Mouse (Mus musculus) left cerebral cortex, postnatal 10 days (tissue): ENCODE data around the gene Anks4b. TPM values are rescaled to one million over a fixed set of nuclear protein-coding genes. Genes with fewer than 3 reads are reported as not detected.

Experiments
- DNase-seq, 2 experiments: peaks; one replicate each; pipeline ENCODE4 v3.0.0; 2021 to 2022; ENCODE audit warnings: low spot score in 2 of 2, mixed read lengths in 1 of 2; ENCODE audit errors: extremely low spot score in 1 of 2
- intact Hi-C: fragments of 180-260 bp; cut with DNase I; formaldehyde crosslinking; loops from one replicate; pipeline ENCODE4 v1.15.1; 2025
- total RNA-seq, 2 experiments: library from RNA; stranded (reverse); gene quantifications; 2 replicates each; pipeline ENCODE4 v1.2.3; 2021

Anks4b gene
- total RNA-seq, 2 experiments from 2014 or later = 0.28 to 0.39 TPM

- intact Hi-C loops = no loop called here
- DNase-seq = no peak
These were observed 8.0 kb downstream of the Anks4b start for GRCm38 (mm10) chr7:120181401-120182230.

- DNase-seq = no peak
- intact Hi-C loops = no loop called here
These were observed 9.2 kb downstream of the Anks4b start for GRCm38 (mm10) chr7:120182891-120183290.

GRCm38 (mm10) chr7:120188946-120189345, 15.3 kb downstream of the Anks4b start:
- intact Hi-C loops = no loop called here
- no peak for DNase-seq

- no peak for DNase-seq
- intact Hi-C loops = no loop called here
These were observed 15.9 kb downstream of the Anks4b start for GRCm38 (mm10) chr7:120189369-120190149.

GRCm38 (mm10) chr7:120190150-120190665, 16.6 kb downstream of the Anks4b start:
- intact Hi-C loops = no loop called here
- no peak for DNase-seq

GRCm38 (mm10) chr7:120192207-120192606, 18.5 kb downstream of the Anks4b start:
- intact Hi-C loops = no loop called here
- no peak for DNase-seq

GRCm38 (mm10) chr7:120192816-120193215, 19.2 kb downstream of the Anks4b start:
- intact Hi-C loops = no loop called here
- no peak for DNase-seq

GRCm38 (mm10) chr7:120195207-120195606, 21.5 kb downstream of the Anks4b start:
- DNase-seq = no peak
- intact Hi-C loops = no loop called here

- DNase-seq = no peak
- intact Hi-C loops = loop anchor here (5.0 to 10.0 kb wide), 3 partner anchors 124 to 526 kb away; partner anchors contain the start of gene Abca15
These were observed 27.6 kb downstream of the Anks4b start for GRCm38 (mm10) chr7:120201231-120201744.

GRCm38 (mm10) chr7:120201771-120202170, 28.1 kb downstream of the Anks4b start, which contains the start of gene Crym:
Gene Crym (minus strand): TSS chr7:120202111.
- intact Hi-C loops = loop anchor here (5.0 to 10.0 kb wide), 3 partner anchors 123 to 527 kb away; partner anchors contain the start of gene Abca15
- DNase-seq = peak in 1 of 2 experiments; percentile 31

GRCm38 (mm10) chr7:120203789-120204188, 30.1 kb downstream of the Anks4b start, which contains the start of gene Abca14:
Gene Abca14 (plus strand): TSS chr7:120203961.
- peak; percentile 76 to 89 for DNase-seq
- intact Hi-C loops = loop anchor here (1.0 to 10.0 kb wide), 4 partner anchors 79 to 529 kb away; partner anchors contain the start of gene Abca15

- intact Hi-C loops = loop anchor here (10.0 kb wide), 2 partner anchors 119 to 531 kb away; partner anchors contain the start of gene Abca15
- no peak for DNase-seq
These were observed 32.3 kb downstream of the Anks4b start for GRCm38 (mm10) chr7:120205989-120206388.

- intact Hi-C loops = no loop called here
- peak in 1 of 2 experiments; percentile 43 for DNase-seq
These were observed 54.9 kb downstream of the Anks4b start for GRCm38 (mm10) chr7:120228541-120228940.

Other genes starting within 250 kb of the Anks4b start
- under 1 TPM in 1 of 2 experiments, not detected in 1; 0.15 TPM for gene Dnah3, start 78.6 kb upstream of the Anks4b start, total RNA-seq
- gene Tmem159, start 71.5 kb upstream of the Anks4b start, total RNA-seq = 10 to 100 TPM in 1 of 2 experiments, 1 to 10 TPM in 1; 9.5 to 10.7 TPM
- under 1 TPM; 0.36 to 0.47 TPM for gene Zp2, start 28.6 kb upstream of the Anks4b start, total RNA-seq
- 100 to 1,000 TPM; 131 to 158 TPM for gene Crym, start 28.3 kb downstream of the Anks4b start, total RNA-seq
- gene Abca14, start 30.1 kb downstream of the Anks4b start, total RNA-seq = under 1 TPM in 1 of 2 experiments, not detected in 1; 0.16 TPM
- gene Abca15, start 154.8 kb downstream of the Anks4b start, total RNA-seq = not detected
- not detected for gene Abca16, start 235.8 kb downstream of the Anks4b start, total RNA-seq